In the genomic region with DNA sequence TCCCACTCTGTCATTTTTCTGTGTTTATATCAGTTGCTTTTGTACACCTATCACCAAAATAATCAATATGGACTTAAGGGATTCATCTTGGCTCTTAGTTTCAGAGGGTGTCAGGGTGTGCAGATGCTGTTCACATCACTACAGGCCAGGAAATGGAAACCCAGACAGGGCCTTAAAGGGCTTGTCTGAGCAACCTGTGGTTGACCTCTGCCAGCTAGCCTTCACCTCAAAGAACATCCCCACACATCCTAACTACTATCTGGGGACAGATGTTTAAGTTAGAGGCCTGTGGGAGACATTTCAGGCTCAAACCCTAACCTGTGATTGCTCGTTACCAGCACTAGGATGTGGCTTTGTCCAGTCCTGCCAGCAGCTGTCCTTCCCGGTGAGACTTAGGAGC, we compare ENCODE assay signal across 19 mouse cellular contexts.
DNase-seq lines count a peak whose midpoint lies in the region; ATAC-seq and TF ChIP-seq lines count a peak whose summit lies in the region.
"Had no signal": no experiment of that assay in that cellular context is flagged by ENCODE, and none has a peak within 500 bp of the region (broad histone marks: within the 10 kb centered on the region; RNA-seq: fewer than 3 reads in every experiment).

No protein-coding gene starts in this region.

- WGBS in forebrain, postnatal 0 days, result 84% methylated on average over 2 of the region's 2 CpGs

- 0 out of 2 replicates have a peak overlapping the region, but pooled peaks have one; percentile 10 for H3K27ac ChIP-seq in gastrocnemius, adult 2 months
- peak overlapping the region; percentile 96 for H3K27ac ChIP-seq in CH12.LX (ENCODE audit: insufficient read depth, low read depth)
- no peak overlapping the region for H3K27ac ChIP-seq in forebrain, postnatal 0 days (ENCODE audit: low read depth, low read length)

- no peak overlapping the region for H3K4me3 ChIP-seq in gastrocnemius, adult 2 months
- no peak overlapping the region for H3K4me3 ChIP-seq in CH12.LX (replicated peaks in 1 of 3; ENCODE audit: low read depth in 2 of 3, low read length in 2 of 3, poor library complexity in 1 of 3)
- no peak overlapping the region for H3K4me3 ChIP-seq in forebrain, postnatal 0 days (ENCODE audit: low read depth, low read length)

- dilution Hi-C loops in CH12.LX (cut with MboI; ENCODE audit: extremely low pct_ligation_motif_present, extremely low pct_unique_long_range_greater_than_20kb, low sequenced_read_pairs), result no loop called here

- TF ChIP-seq POLR2A in CH12.LX (IDR thresholded peaks at IDR 0.05; ENCODE audit: low read depth, low read length), result no peak

- no peaks in the 10 kb centered on the region for H3K27me3 ChIP-seq in CH12.LX (replicated peaks)
- H3K27me3 ChIP-seq in forebrain, postnatal 0 days (ENCODE audit: insufficient read depth, low read length), result no peaks in the 10 kb centered on the region
- H3K27me3 ChIP-seq: Patski had no signal

- H3K4me2 ChIP-seq in CH12.LX (ENCODE audit: insufficient read depth, low read depth, poor library complexity, severe bottlenecking), result no peak overlapping the region
- no peak overlapping the region for H3K4me2 ChIP-seq in forebrain, postnatal 0 days (ENCODE audit: low read depth)

- H3K79me2 ChIP-seq in CH12.LX (replicated peaks; ENCODE audit: control insufficient read depth, extremely low read depth, insufficient read depth, poor library complexity, severe bottlenecking), result no peaks in the 10 kb centered on the region

- no peak for TF ChIP-seq CTCF in gastrocnemius, adult 2 months (IDR thresholded peaks at IDR 0.05)
- TF ChIP-seq CTCF in CH12.LX (conservative IDR thresholded peaks at IDR 0.05 in 1 of 2, IDR thresholded peaks at IDR 0.05 in 1 of 2; ENCODE audit: low read depth in 2 of 2, low read length in 2 of 2), result no peak
- no peak for TF ChIP-seq CTCF in forebrain, postnatal 0 days (IDR thresholded peaks at IDR 0.05; ENCODE audit: low read depth)

- ATAC-seq in forebrain, postnatal 0 days, result no peak
- ATAC-seq: activated CD4-positive, CD25-positive, alpha-beta regulatory T cell, adult 4 months; CD4-positive, CD25-positive, alpha-beta regulatory T cell, adult 4 months; Patski had no signal

- H3K9me3 ChIP-seq in CH12.LX (replicated peaks; ENCODE audit: low read length), result no peaks in the 10 kb centered on the region
- no peaks in the 10 kb centered on the region for H3K9me3 ChIP-seq in forebrain, postnatal 0 days (ENCODE audit: low read length)
- H3K9me3 ChIP-seq: G1E had no signal

- H3K36me3 ChIP-seq in CH12.LX (replicated peaks in 1 of 2; ENCODE audit: control insufficient read depth in 1 of 2, insufficient read depth in 1 of 2, low read length in 1 of 2), result peaks cover 12 to 53% of the 10 kb centered on the region in 2 experiments
- peaks cover 19% of the 10 kb centered on the region for H3K36me3 ChIP-seq in forebrain, postnatal 0 days (ENCODE audit: insufficient read depth)

- TF ChIP-seq RAD21 in CH12.LX (IDR thresholded peaks at IDR 0.05; ENCODE audit: low read depth, low read length), result no peak; the same call in 1 of the 2 replicates

- DNase-seq in gastrocnemius, adult 2 months, result no peak
- no peak for DNase-seq in gastrocnemius, postnatal 4 days (ENCODE audit: low spot score in 2 of 2)
- no peak for DNase-seq in CH12.LX (ENCODE audit: extremely low read depth)
- no peak for DNase-seq in forebrain, postnatal 0 days
- DNase-seq: adrenal gland, adult 2 months; adrenal gland, adult 8-10 months; adrenal gland, postnatal 10 days; adrenal gland, postnatal 14 days; adrenal gland, postnatal 25 days; adrenal gland, postnatal 36 days; B cell, adult 2 months; cerebellum, adult 11 months; cerebellum, adult 11-12 months; cerebellum, adult 18-20 months; cerebellum, adult 2 months had no signal

- peak; percentile 59; the same call in 1 of the 2 replicates for TF ChIP-seq EP300 in CH12.LX (IDR thresholded peaks at IDR 0.05; ENCODE audit: low read length)

- H3K4me1 ChIP-seq in CH12.LX (ENCODE audit: control insufficient read depth in 1 of 2, insufficient read depth in 2 of 2), result peaks cover 37 to 94% of the 10 kb centered on the region in 2 experiments
- no peaks in the 10 kb centered on the region for H3K4me1 ChIP-seq in forebrain, postnatal 0 days (ENCODE audit: insufficient read depth)

- H3K9ac ChIP-seq in CH12.LX (ENCODE audit: insufficient read depth, low read depth), result peak overlapping the region; percentile 12; the same call in 1 of the 2 replicates
- no peak overlapping the region for H3K9ac ChIP-seq in forebrain, postnatal 0 days

- intact Hi-C loops in gastrocnemius, adult 2 months (cut with DNase I), result no loop called here

- in situ Hi-C loops in CH12.LX (cut with MboI; ENCODE audit: low pct_ligation_motif_present, low pct_unique_long_range_greater_than_20kb, low sequenced_read_pairs), result no loop called here

TF ChIP-seq in CH12.LX, 34 proteins besides CTCF, POLR2A, EP300 and RAD21:
- TF ChIP-seq BHLHE40 (IDR thresholded peaks at IDR 0.05; ENCODE audit: low read depth, low read length), result peak; percentile 24; the same call in 1 of the 2 replicates
- TF ChIP-seq MEF2A (IDR thresholded peaks at IDR 0.05; ENCODE audit: borderline replicate concordance, low read depth, low read length), result 0 out of 2 replicates have a peak, but pooled peaks have one; percentile 39
- 0 out of 2 replicates have a peak, but pooled peaks have one; percentile 35 for TF ChIP-seq ETS1 (conservative IDR thresholded peaks at IDR 0.05; ENCODE audit: low read depth, low read length)
- no peak for TF ChIP-seq NELFE (IDR thresholded peaks at IDR 0.05; ENCODE audit: low read depth, low read length)
- TF ChIP-seq TCF12 (IDR thresholded peaks at IDR 0.05; ENCODE audit: low read depth, low read length), result peak; percentile 55; the same call in 1 of the 2 replicates
